Mouse (Mus musculus): ENCODE measurements around the gene Trim31. TPM values are rescaled to one million over a fixed set of nuclear protein-coding genes. Genes with fewer than 3 reads are reported as not detected.

Gene Trim31
- polyA plus RNA-seq (2014; fragmentation: Nextera tagmentation; extraction: Ambion mirVana), result not detected in 2 replicates

DNA sequence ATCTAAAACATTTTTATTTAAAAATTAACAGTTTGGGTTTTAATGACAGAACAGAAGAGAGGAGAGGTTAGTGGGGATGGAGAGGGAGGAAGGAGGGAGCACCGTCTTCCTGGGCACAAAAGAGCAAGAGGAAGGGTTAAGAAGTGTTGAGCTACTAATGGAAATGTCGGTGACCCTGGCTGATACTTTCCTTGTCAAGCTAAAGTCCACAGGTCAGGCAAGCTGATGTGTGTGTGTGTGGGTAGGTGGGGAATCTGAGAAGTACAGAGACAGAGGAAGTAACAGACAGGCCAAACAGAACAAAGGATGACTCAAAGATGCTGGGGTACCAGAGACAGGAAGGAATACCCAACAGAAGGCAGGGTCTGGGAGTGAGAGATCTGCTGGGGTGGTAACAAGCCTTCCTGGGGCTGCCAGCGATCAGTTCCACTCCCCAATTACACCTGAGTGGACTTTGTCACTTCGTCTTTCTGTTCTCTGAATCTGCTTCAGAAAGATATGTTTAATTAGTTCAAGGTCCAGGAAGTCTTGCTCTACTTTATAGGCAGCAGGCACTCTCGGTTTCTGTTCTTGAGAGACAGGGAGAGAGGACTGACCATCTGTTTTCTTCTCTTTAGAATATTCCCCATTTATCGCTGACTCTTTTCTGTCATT lies at the start of gene Trim31:
Gene Trim31 (plus strand): TSS at position 567 of the 654 bp plus-strand sequence.
- no peak within 1 kb of the TSS for H3K4me2 ChIP-seq (replicated peaks; ENCODE audit: low read depth, low read length)
- H3K9me3 ChIP-seq (ENCODE audit: control insufficient read depth, low read length), result no peaks in the 10 kb centered on the region
- no peak within 1 kb of the TSS for H3K4me3 ChIP-seq (ENCODE audit: low read depth, low read length)
- ATAC-seq (ENCODE audit: low FRiP score), result no peak
- DNase-seq (ENCODE audit: low spot score), result no peak
- H3K27ac ChIP-seq (ENCODE audit: low read depth, low read length), result no peak within 1 kb of the TSS
- H3K36me3 ChIP-seq (ENCODE audit: control insufficient read depth, insufficient read depth, low read length), result no peaks in the 10 kb centered on the region
- no peaks in the 10 kb centered on the region for H3K4me1 ChIP-seq (replicated peaks; ENCODE audit: control insufficient read depth, insufficient read depth, low read length)
- no peak within 1 kb of the TSS for H3K9ac ChIP-seq (ENCODE audit: low read depth, low read length)
- WGBS, result 82% methylated on average over 6 of the region's 6 CpGs
- H3K27me3 ChIP-seq (ENCODE audit: control insufficient read depth, insufficient read depth, low read length), result no peaks in the 10 kb centered on the region

DNA sequence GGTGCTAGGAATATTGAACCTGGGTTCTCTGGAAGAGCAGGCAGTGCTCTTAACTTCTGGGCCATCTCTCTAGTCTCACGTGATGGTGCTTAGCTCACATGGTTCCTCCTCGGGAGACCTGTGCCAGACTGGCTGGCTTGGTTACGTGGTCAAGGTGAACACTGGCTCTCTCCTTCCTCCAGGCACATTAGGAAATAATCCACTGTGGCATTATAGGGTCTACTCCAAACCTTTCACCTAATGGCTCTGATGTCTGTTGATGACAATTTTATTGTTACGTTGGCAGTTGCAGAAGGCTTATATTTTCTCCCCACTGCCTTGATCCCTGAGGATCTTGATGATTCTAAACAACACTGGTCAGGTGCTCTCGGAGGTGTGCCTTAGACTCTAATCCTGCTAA lies 49.0 kb upstream of the Trim31 start:
- Histone ChIP-seq H3K27ac (ENCODE audit: low read depth, low read length) (no peak overlapping the region), H3K36me3 (ENCODE audit: control insufficient read depth, insufficient read depth, low read length) (peaks cover 4% of the 10 kb centered on the region; the same call in 1 of the 2 replicates), H3K9me3 (ENCODE audit: control insufficient read depth, low read length) (no peaks in the 10 kb centered on the region), H3K4me3 (ENCODE audit: low read depth, low read length) (no peak overlapping the region), H3K9ac (ENCODE audit: low read depth, low read length) (no peak overlapping the region), H3K27me3 (ENCODE audit: control insufficient read depth, insufficient read depth, low read length) (no peaks in the 10 kb centered on the region), H3K4me1 (replicated peaks; ENCODE audit: control insufficient read depth, insufficient read depth, low read length) (no peaks in the 10 kb centered on the region), H3K4me2 (replicated peaks; ENCODE audit: low read depth, low read length) (no peak overlapping the region)
- ATAC-seq (ENCODE audit: low FRiP score) (no peak), DNase-seq (ENCODE audit: low spot score) (no peak)
- 84% methylated on average over 5 of the region's 5 CpGs for WGBS

DNA sequence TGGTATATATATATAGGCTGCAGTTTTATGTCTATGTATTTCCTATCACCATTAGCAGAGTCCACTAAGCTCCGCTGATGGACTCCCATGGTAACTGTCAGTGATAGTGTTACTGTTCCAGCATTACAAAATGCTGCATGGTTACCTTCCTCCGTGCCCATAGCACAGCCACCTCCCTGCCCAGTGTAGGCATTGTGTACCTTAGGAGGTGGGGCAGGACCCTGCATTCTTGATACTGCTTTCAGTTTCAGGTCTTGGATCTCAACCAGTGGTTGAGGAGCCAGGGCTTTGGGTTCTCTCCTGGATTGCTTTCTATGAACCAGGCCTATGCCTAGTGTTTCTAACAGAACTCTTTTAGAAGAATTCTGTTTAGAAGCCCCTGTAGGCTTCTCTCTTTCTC lies 47.9 kb upstream of the Trim31 start:
- WGBS, result 91% methylated on average over 2 of the region's 2 CpGs
- H3K36me3 ChIP-seq (ENCODE audit: control insufficient read depth, insufficient read depth, low read length), result peaks cover 6% of the 10 kb centered on the region; the same call in 1 of the 2 replicates
- no peak for ATAC-seq (ENCODE audit: low FRiP score)

DNA sequence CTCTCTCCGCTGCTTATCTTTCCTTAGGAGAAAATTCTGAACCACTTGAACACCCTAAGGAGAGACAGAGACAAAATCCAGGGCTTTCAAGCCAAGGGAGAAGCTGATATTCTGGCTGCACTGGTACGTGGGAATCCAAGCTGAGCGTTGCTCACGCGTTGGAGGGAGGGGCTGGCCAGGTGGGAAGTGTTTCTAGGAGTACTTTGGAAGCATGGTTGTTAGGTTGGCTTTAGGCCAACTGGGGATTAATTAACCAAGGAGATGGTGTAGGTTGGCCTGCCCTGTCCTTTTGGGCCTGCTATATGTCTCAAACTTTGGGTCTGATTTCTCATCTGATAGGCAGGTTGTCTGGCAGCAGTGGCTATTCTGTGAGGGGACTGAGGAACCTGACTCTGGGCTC lies 46.7 kb upstream of the Trim31 start:
- Histone ChIP-seq H3K4me3 (ENCODE audit: low read depth, low read length) (no peak overlapping the region), H3K27ac (ENCODE audit: low read depth, low read length) (no peak overlapping the region), H3K27me3 (ENCODE audit: control insufficient read depth, insufficient read depth, low read length) (no peaks in the 10 kb centered on the region), H3K4me2 (replicated peaks; ENCODE audit: low read depth, low read length) (no peak overlapping the region), H3K4me1 (replicated peaks; ENCODE audit: control insufficient read depth, insufficient read depth, low read length) (no peaks in the 10 kb centered on the region), H3K9ac (ENCODE audit: low read depth, low read length) (no peak overlapping the region), H3K9me3 (ENCODE audit: control insufficient read depth, low read length) (no peaks in the 10 kb centered on the region), H3K36me3 (ENCODE audit: control insufficient read depth, insufficient read depth, low read length) (peaks cover 6% of the 10 kb centered on the region; the same call in 1 of the 2 replicates)
- WGBS, result 93% methylated on average over 5 of the region's 5 CpGs
- no peak for DNase-seq (ENCODE audit: low spot score)
- ATAC-seq (ENCODE audit: low FRiP score), result no peak

More for the DNA sequence above, 47.9 kb upstream of the Trim31 start:
- no peaks in the 10 kb centered on the region for H3K4me1 ChIP-seq (replicated peaks; ENCODE audit: control insufficient read depth, insufficient read depth, low read length)
- no peak for DNase-seq (ENCODE audit: low spot score)
- H3K4me3 ChIP-seq (ENCODE audit: low read depth, low read length), result no peak overlapping the region
- H3K9me3 ChIP-seq (ENCODE audit: control insufficient read depth, low read length), result no peaks in the 10 kb centered on the region
- no peaks in the 10 kb centered on the region for H3K27me3 ChIP-seq (ENCODE audit: control insufficient read depth, insufficient read depth, low read length)
- H3K4me2 ChIP-seq (replicated peaks; ENCODE audit: low read depth, low read length), result no peak overlapping the region
- H3K27ac ChIP-seq (ENCODE audit: low read depth, low read length), result no peak overlapping the region
- H3K9ac ChIP-seq (ENCODE audit: low read depth, low read length), result no peak overlapping the region

DNA sequence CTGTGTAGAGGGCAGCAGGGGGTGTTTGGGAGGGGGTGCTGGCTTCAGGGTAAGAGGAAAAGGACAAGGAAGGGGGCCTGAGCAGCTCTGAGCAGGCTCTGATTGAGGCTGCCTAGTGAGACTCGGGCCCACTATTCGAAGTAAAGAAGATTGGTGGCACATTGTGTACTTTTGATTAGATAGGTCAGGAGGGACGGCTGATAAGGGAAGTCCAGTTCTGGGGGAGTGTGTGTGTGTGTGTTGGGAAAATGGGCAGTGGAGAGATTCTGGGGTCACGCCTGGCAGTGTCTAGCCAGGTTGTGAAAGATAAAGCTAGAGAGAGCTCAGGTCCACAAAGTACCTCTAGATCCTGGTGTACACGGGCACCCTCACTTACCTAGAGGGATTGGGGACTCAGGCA lies 46.3 kb upstream of the Trim31 start:
- no peaks in the 10 kb centered on the region for H3K27me3 ChIP-seq (ENCODE audit: control insufficient read depth, insufficient read depth, low read length)
- peaks cover 6% of the 10 kb centered on the region; the same call in 1 of the 2 replicates for H3K36me3 ChIP-seq (ENCODE audit: control insufficient read depth, insufficient read depth, low read length)
- WGBS, result 92% methylated on average over 5 of the region's 5 CpGs
- no peak overlapping the region for H3K4me3 ChIP-seq (ENCODE audit: low read depth, low read length)
- ATAC-seq (ENCODE audit: low FRiP score) (no peak), DNase-seq (ENCODE audit: low spot score) (no peak)
- H3K27ac ChIP-seq (ENCODE audit: low read depth, low read length), result no peak overlapping the region
- no peaks in the 10 kb centered on the region for H3K9me3 ChIP-seq (ENCODE audit: control insufficient read depth, low read length)
- H3K4me2 ChIP-seq (replicated peaks; ENCODE audit: low read depth, low read length), result no peak overlapping the region
- no peaks in the 10 kb centered on the region for H3K4me1 ChIP-seq (replicated peaks; ENCODE audit: control insufficient read depth, insufficient read depth, low read length)
- no peak overlapping the region for H3K9ac ChIP-seq (ENCODE audit: low read depth, low read length)

DNA sequence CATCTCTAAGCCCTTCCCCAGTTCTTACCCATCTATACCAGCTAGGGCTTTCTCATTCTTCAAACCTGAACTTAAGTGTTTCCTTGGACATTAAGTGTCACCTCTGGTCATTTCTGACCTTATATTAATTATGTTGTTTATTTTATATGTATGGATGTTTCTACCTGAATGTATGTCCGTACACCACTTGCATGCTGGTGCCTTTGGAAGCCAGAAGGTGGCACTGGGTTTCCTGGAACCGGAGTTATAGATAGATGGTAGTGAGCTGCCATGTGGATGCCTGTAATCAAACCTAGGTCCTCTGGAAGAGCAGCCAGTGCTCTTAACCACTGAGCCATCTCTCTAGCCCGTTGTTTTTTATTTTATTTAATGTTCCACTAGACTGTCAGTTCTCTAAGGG lies 42.4 kb upstream of the Trim31 start:
- Histone ChIP-seq H3K4me1 (replicated peaks; ENCODE audit: control insufficient read depth, insufficient read depth, low read length) (no peaks in the 10 kb centered on the region), H3K9ac (ENCODE audit: low read depth, low read length) (no peak overlapping the region), H3K4me2 (replicated peaks; ENCODE audit: low read depth, low read length) (no peak overlapping the region), H3K27ac (ENCODE audit: low read depth, low read length) (no peak overlapping the region), H3K36me3 (ENCODE audit: control insufficient read depth, insufficient read depth, low read length) (peaks cover 8% of the 10 kb centered on the region; the same call in 1 of the 2 replicates), H3K4me3 (ENCODE audit: low read depth, low read length) (no peak overlapping the region), H3K9me3 (ENCODE audit: control insufficient read depth, low read length) (no peaks in the 10 kb centered on the region), H3K27me3 (ENCODE audit: control insufficient read depth, insufficient read depth, low read length) (no peaks in the 10 kb centered on the region)
- ATAC-seq (ENCODE audit: low FRiP score), result no peak
- 97% methylated on average over 3 of the region's 3 CpGs for WGBS
- DNase-seq (ENCODE audit: low spot score), result no peak

DNA sequence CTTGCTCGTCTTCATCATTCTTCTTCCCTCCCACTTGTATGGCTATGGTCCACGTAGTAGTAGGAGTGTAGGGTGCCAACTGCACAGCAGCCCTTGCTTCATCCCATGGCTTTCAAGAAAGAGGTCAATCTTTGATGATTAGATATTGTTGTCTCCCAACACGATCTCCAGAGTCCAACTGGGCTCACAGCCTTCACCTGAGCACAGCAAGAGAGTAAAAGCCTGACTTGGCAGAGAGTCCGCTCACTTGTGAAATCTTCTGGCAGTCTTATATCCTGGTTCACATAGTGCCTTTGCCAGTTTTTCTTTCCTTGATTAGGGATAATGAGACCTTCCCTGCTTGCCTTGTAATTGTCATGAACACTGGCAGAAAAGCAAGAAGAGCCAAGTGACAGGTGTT lies 41.7 kb upstream of the Trim31 start:
- Histone ChIP-seq H3K27ac (ENCODE audit: low read depth, low read length) (no peak overlapping the region), H3K27me3 (ENCODE audit: control insufficient read depth, insufficient read depth, low read length) (no peaks in the 10 kb centered on the region), H3K4me2 (replicated peaks; ENCODE audit: low read depth, low read length) (no peak overlapping the region), H3K9ac (ENCODE audit: low read depth, low read length) (no peak overlapping the region), H3K9me3 (ENCODE audit: control insufficient read depth, low read length) (no peaks in the 10 kb centered on the region), H3K36me3 (ENCODE audit: control insufficient read depth, insufficient read depth, low read length) (0 out of 2 replicates have a peak, but pooled peaks cover 4% of the 10 kb centered on the region), H3K4me1 (replicated peaks; ENCODE audit: control insufficient read depth, insufficient read depth, low read length) (no peaks in the 10 kb centered on the region), H3K4me3 (ENCODE audit: low read depth, low read length) (no peak overlapping the region)
- WGBS, result 95% methylated on average over 4 of the region's 4 CpGs
- ATAC-seq (ENCODE audit: low FRiP score) (no peak), DNase-seq (ENCODE audit: low spot score) (no peak)

DNA sequence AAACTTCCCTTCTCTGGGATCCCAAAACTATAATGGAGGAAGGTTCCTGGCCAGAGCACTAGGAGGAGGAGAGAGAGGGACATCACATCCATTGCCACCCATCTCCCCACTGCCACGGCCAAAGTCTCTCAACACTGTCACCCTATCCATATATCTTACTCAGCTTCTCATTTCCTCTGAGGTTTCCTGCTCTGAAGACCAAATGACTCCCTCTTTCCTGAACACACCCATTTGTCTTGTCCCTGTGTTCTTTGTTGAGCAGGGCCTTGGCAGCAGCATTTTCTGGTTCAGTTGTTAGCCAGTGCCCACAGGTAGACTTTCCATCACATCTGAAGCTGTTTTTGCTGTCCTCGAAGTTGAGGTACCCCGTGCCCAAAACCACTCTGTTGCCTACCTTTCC lies 39.7 kb upstream of the Trim31 start:
- H3K4me3 ChIP-seq (ENCODE audit: low read depth, low read length), result no peak overlapping the region
- no peak overlapping the region for H3K9ac ChIP-seq (ENCODE audit: low read depth, low read length)
- no peaks in the 10 kb centered on the region for H3K4me1 ChIP-seq (replicated peaks; ENCODE audit: control insufficient read depth, insufficient read depth, low read length)
- ATAC-seq (ENCODE audit: low FRiP score) (no peak), DNase-seq (ENCODE audit: low spot score) (no peak)
- 92% methylated on average over 3 of the region's 3 CpGs for WGBS
- no peaks in the 10 kb centered on the region for H3K27me3 ChIP-seq (ENCODE audit: control insufficient read depth, insufficient read depth, low read length)
- no peaks in the 10 kb centered on the region for H3K9me3 ChIP-seq (ENCODE audit: control insufficient read depth, low read length)
- H3K4me2 ChIP-seq (replicated peaks; ENCODE audit: low read depth, low read length), result no peak overlapping the region
- H3K27ac ChIP-seq (ENCODE audit: low read depth, low read length), result no peak overlapping the region
- H3K36me3 ChIP-seq (ENCODE audit: control insufficient read depth, insufficient read depth, low read length), result 0 out of 2 replicates have a peak, but pooled peaks cover 4% of the 10 kb centered on the region

DNA sequence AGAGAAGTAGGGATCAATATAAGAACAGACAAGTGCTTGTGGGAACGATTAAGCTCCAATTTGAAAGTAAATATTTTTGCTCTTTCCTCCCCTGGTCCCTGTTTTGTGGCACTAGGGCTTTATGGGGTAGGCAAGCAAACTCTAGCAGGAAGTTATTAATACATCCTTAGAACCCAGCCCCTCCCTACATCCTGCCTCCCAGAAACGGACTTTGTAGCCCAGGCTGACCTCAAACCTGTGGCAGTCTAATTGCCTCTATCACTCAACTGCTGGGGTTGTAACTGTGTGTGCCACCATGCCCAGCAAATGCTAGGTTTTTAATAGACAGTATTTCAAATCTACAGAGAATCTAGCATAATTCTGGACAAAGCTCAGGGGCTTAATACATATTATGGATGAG lies 36.2 kb upstream of the Trim31 start:
- Histone ChIP-seq H3K27ac (ENCODE audit: low read depth, low read length) (no peak overlapping the region), H3K4me2 (replicated peaks; ENCODE audit: low read depth, low read length) (no peak overlapping the region), H3K4me1 (replicated peaks; ENCODE audit: control insufficient read depth, insufficient read depth, low read length) (no peaks in the 10 kb centered on the region), H3K9ac (ENCODE audit: low read depth, low read length) (no peak overlapping the region), H3K36me3 (ENCODE audit: control insufficient read depth, insufficient read depth, low read length) (0 out of 2 replicates have a peak, but pooled peaks cover 2% of the 10 kb centered on the region), H3K4me3 (ENCODE audit: low read depth, low read length) (no peak overlapping the region), H3K9me3 (ENCODE audit: control insufficient read depth, low read length) (no peaks in the 10 kb centered on the region), H3K27me3 (ENCODE audit: control insufficient read depth, insufficient read depth, low read length) (no peaks in the 10 kb centered on the region)
- no peak for ATAC-seq (ENCODE audit: low FRiP score)
- WGBS, result 64% methylated on average over 2 of the region's 2 CpGs
- DNase-seq (ENCODE audit: low spot score), result no peak
